Mouse (Mus musculus) adrenal gland, postnatal 25 days (tissue): ENCODE measurements at regions not wholly inside any gene's neighbourhood (a gene's known extent, or its start where the extent isn't known, plus 50 kb on each side); places are given as distances from the start of the nearest gene placed in this dataset.

ENCODE experiments used
- DNase-seq: peaks from one replicate; pipeline ENCODE4 v3.0.0; 2021; ENCODE audit warnings: mixed read lengths

GRCm38 (mm10) chr4:53320735-53321449 is 119.3 kb upstream of the Slc44a1 start:
- DNase-seq, result no peak

GRCm38 (mm10) chr4:53319051-53319450 is 121.2 kb upstream of the Slc44a1 start:
- no peak for DNase-seq

GRCm38 (mm10) chr4:53318181-53318580 is 122.0 kb upstream of the Slc44a1 start:
- DNase-seq, result no peak

- DNase-seq, result no peak
Measured at GRCm38 (mm10) chr4:53317453-53317824, 122.8 kb upstream of the Slc44a1 start.

GRCm38 (mm10) chr4:53316796-53317452 is 123.3 kb upstream of the Slc44a1 start:
- no peak for DNase-seq

GRCm38 (mm10) chr4:53315876-53316762 is 124.1 kb upstream of the Slc44a1 start:
- DNase-seq, result no peak

- DNase-seq, result no peak
Measured at GRCm38 (mm10) chr4:53315121-53315875, 124.9 kb upstream of the Slc44a1 start.

GRCm38 (mm10) chr4:53314076-53314475 is 126.1 kb upstream of the Slc44a1 start:
- no peak for DNase-seq

- DNase-seq, result no peak
Measured at GRCm38 (mm10) chr4:53307121-53307520, 133.1 kb upstream of the Slc44a1 start.

- no peak for DNase-seq
Measured at GRCm38 (mm10) chr4:53304782-53305385, 135.3 kb upstream of the Slc44a1 start.

- no peak for DNase-seq
Measured at GRCm38 (mm10) chr4:53304290-53304654, 135.9 kb upstream of the Slc44a1 start.

GRCm38 (mm10) chr4:53303621-53304289 is 136.5 kb upstream of the Slc44a1 start:
- DNase-seq, result no peak

GRCm38 (mm10) chr4:53297975-53298374 is 138.3 kb upstream of the Abca1 start:
- DNase-seq, result no peak

GRCm38 (mm10) chr4:53292606-53293005 is 132.9 kb upstream of the Abca1 start:
- no peak for DNase-seq

- DNase-seq, result no peak
Measured at GRCm38 (mm10) chr4:53277741-53278525, 118.2 kb upstream of the Abca1 start.

- DNase-seq, result no peak
Measured at GRCm38 (mm10) chr4:53270433-53270832, 110.7 kb upstream of the Abca1 start.

GRCm38 (mm10) chr4:53269999-53270398 is 110.3 kb upstream of the Abca1 start:
- DNase-seq, result no peak

GRCm38 (mm10) chr4:53269251-53269842 is 109.7 kb upstream of the Abca1 start:
- no peak for DNase-seq

- no peak for DNase-seq
Measured at GRCm38 (mm10) chr4:53264901-53265300, 105.2 kb upstream of the Abca1 start.

- DNase-seq, result no peak
Measured at GRCm38 (mm10) chr4:53264501-53264900, 104.8 kb upstream of the Abca1 start.
